Mouse (Mus musculus) myocyte (in vitro differentiated cells): ENCODE data around the gene Ribc2.

ENCODE experiments used
- MAX ChIP-seq: IDR thresholded peaks from one replicate; pipeline ENCODE4 v1.6.1; 2011; ENCODE audit warnings: low read depth, mild to moderate bottlenecking, control low read depth
- MYOD1 ChIP-seq, 3 experiments: IDR thresholded peaks; one replicate each; pipeline ENCODE4 v1.6.1; 2011; ENCODE audit warnings: control low read depth in 2 of 3, low read depth in 2 of 3, mild to moderate bottlenecking in 2 of 3, moderate library complexity in 1 of 3; ENCODE audit not compliant: insufficient read length in 2 of 3, control insufficient read depth in 1 of 3
- MYOG ChIP-seq, 3 experiments: IDR thresholded peaks; one replicate each; pipeline ENCODE4 v1.6.1; 2011; ENCODE audit warnings: control low read depth in 2 of 3, low read depth in 2 of 3, mild to moderate bottlenecking in 2 of 3; ENCODE audit not compliant: insufficient read length in 2 of 3, control insufficient read depth in 1 of 3, insufficient read depth in 1 of 3
- POLR2A ChIP-seq: IDR thresholded peaks from one replicate; pipeline ENCODE4 v1.6.1; 2011; ENCODE audit warnings: low read depth, mild to moderate bottlenecking, control low read depth, moderate library complexity; ENCODE audit not compliant: insufficient read length
- POLR2AphosphoS2 ChIP-seq: IDR thresholded peaks from one replicate; pipeline ENCODE4 v1.6.1; 2011; ENCODE audit warnings: low read depth, control low read depth; ENCODE audit not compliant: insufficient read length
- USF1 ChIP-seq: IDR thresholded peaks from one replicate; pipeline ENCODE4 v1.6.1; 2011; ENCODE audit warnings: low read depth, mild to moderate bottlenecking, control low read depth, moderate library complexity

DNA sequence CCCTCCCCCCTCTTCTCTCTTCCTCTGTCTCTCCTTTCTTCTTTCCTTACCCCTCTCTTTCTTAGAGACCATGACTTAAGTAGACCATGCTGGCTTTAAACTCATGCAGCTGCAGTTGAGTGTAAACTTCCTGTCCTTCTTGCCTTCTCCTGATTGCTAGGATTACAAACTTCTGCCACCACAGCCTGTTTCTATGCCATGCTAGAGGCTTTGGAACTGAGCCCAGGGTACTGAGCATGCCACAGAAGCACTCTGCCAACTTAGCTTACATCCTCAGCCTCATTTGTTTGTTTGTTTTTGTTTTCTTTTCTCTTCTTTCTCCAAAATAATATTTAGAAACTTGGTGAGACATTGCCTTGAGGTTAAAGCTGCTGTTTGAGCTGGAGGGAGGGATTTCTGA lies 48.5 kb downstream of the Ribc2 start:
- TF ChIP-seq POLR2A (no peak), MYOD1 (IDR thresholded peaks at IDR 0.05; ENCODE audit: control insufficient read depth in 1 of 3, insufficient read length in 2 of 3, low read depth in 2 of 3) (no peak), USF1 (no peak), POLR2AphosphoS2 (no peak), MYOG (IDR thresholded peaks at IDR 0.05; ENCODE audit: control insufficient read depth in 1 of 3, insufficient read depth in 1 of 3, insufficient read length in 2 of 3, low read depth in 2 of 3) (no peak), MAX (no peak)
